Mouse (Mus musculus) ES-Bruce4 (cell line): ENCODE measurements around the gene Mok.

Experiments
- CTCF ChIP-seq: IDR thresholded peaks from one replicate; pipeline ENCODE4 v1.8.1; 2011; ENCODE audit warnings: low read depth, low read length
- EP300 ChIP-seq: IDR thresholded peaks from 2 replicates; pipeline ENCODE4 v1.6.1; 2011; ENCODE audit warnings: low read depth, low read length; ENCODE audit not compliant: insufficient read depth
- POLR2A ChIP-seq: IDR thresholded peaks from one replicate; pipeline ENCODE4 v1.8.1; 2011; ENCODE audit warnings: low read length; ENCODE audit not compliant: insufficient read depth

DNA sequence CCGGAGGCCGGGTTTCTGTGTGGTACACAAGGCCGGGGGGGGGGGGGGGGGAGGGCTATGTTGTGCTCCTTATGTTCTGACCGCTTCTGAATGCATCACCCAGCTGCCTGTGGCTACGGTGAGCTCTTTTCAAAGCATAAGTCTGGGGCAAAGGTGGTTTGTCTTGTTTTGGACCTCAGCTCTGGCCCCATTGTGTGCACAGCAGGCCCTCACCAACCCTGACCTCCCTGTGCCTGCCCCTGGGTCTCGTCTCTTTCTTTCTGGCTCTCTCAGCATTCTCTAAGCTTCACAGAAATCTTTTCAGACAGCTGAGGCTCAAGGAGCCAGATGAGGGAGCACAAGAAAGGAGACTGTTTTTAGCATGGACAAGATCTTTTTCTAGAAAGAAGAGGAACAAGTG lies 24.8 kb upstream of the Mok start:
- TF ChIP-seq POLR2A = no peak
- TF ChIP-seq CTCF = no peak
- no peak for TF ChIP-seq EP300
